In the genomic region with DNA sequence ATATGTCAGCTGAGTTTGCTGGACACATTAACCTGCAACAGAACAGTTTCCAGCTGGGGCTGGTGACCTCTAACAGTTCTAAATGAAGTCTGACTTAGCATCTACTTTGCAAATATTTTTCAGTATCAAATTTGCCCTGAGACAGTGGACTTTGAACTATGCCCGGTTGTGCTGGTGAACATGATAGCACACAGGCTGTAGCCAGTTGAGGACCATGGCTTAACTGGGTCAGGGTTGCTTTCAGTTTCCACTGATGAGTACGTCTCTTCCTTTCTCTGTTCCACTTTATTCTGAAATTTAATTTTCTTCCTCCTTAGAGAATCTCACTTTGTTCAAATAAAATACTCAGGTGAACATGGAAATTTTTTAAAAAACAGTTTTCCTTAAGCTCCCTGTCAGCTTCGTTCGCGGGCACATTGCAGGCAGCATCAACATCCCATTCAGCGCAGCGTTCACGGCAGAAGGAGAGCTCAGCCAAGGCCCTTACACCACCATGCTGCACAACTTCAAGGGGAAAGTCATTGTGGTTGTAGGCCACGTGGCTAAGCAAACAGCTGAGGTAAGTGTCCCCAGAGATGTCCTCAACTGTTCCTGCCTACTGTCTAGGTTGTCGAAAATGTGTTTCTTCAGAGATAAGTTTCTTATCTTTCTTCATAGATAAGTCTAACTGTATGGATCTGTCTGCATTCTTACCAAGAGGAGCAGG, we compare ENCODE assay signal across 17 mouse cellular contexts.
DNase-seq lines count a peak whose midpoint lies in the region; ATAC-seq and TF ChIP-seq lines count a peak whose summit lies in the region.
"Had no signal": no experiment of that assay in that cellular context is flagged by ENCODE, and none has a peak within 500 bp of the region (broad histone marks: within the 10 kb centered on the region; RNA-seq: fewer than 3 reads in every experiment).

No protein-coding gene starts in this region.

- no peaks in the 10 kb centered on the region for H3K79me2 ChIP-seq in liver, adult 2 months (ENCODE audit: control insufficient read depth, insufficient read depth, low read length)

- no peak overlapping the region for H3K9ac ChIP-seq in liver, adult 2 months (ENCODE audit: low read depth, low read length)
- no peak overlapping the region for H3K9ac ChIP-seq in liver, postnatal 0 days (replicated peaks)
- H3K9ac ChIP-seq: forebrain, postnatal 0 days; heart, embryonic 13.5 days had no signal

- no peak for TF ChIP-seq POLR2A in liver, adult 2 months (IDR thresholded peaks at IDR 0.05; ENCODE audit: extremely low read depth, insufficient read depth, low read length)

- H3K4me3 ChIP-seq in liver, adult 2 months (ENCODE audit: insufficient read depth, low read depth, low read length): no peak overlapping the region
- H3K4me3 ChIP-seq in liver, postnatal 0 days (ENCODE audit: low read depth, low read length): no peak overlapping the region
- H3K4me3 ChIP-seq: heart, embryonic 13.5 days; hindbrain, embryonic 10.5 days; myocyte had no signal

- TF ChIP-seq CTCF in liver, adult 2 months (IDR thresholded peaks at IDR 0.05; ENCODE audit: low read depth, low read length): no peak
- TF ChIP-seq CTCF in liver, postnatal 0 days (IDR thresholded peaks at IDR 0.05; ENCODE audit: low read depth): no peak

- no peak overlapping the region for H3K4me2 ChIP-seq in liver, postnatal 0 days (ENCODE audit: low read depth, low read length)
- H3K4me2 ChIP-seq: midbrain, embryonic 11.5 days had no signal

- peak; percentile 76 for TF ChIP-seq EP300 in liver, postnatal 0 days (IDR thresholded peaks at IDR 0.05; ENCODE audit: low read depth)

- no peaks in the 10 kb centered on the region for H3K9me3 ChIP-seq in liver, postnatal 0 days (ENCODE audit: low read length)
- H3K9me3 ChIP-seq: heart, embryonic 13.5 days; hindbrain, embryonic 10.5 days had no signal

- no peaks in the 10 kb centered on the region for H3K27me3 ChIP-seq in liver, adult 2 months (ENCODE audit: control insufficient read depth, insufficient read depth, low read length)
- no peaks in the 10 kb centered on the region for H3K27me3 ChIP-seq in liver, postnatal 0 days (ENCODE audit: insufficient read depth, low read length)
- H3K27me3 ChIP-seq: heart, embryonic 13.5 days had no signal

- WGBS in liver, adult 2 months: 64% methylated on average over 10 of the region's 10 CpGs
- 61% methylated on average over 10 of the region's 10 CpGs for WGBS in liver, postnatal 0 days (ENCODE audit: insufficient replicate concordance)

- H3K36me3 ChIP-seq in liver, adult 2 months (ENCODE audit: control insufficient read depth, insufficient read depth, low read length): peaks cover 4% of the 10 kb centered on the region; the same call in 1 of the 2 replicates
- no peaks in the 10 kb centered on the region for H3K36me3 ChIP-seq in liver, postnatal 0 days (replicated peaks; ENCODE audit: insufficient read depth, low read length)
- H3K36me3 ChIP-seq: hindbrain, embryonic 10.5 days had no signal

- H3K4me1 ChIP-seq in liver, adult 2 months (ENCODE audit: control insufficient read depth, insufficient read depth, low read length): peaks cover 8% of the 10 kb centered on the region; the same call in 1 of the 2 replicates
- H3K4me1 ChIP-seq in liver, postnatal 0 days (ENCODE audit: insufficient read depth): peaks cover 20% of the 10 kb centered on the region
- H3K4me1 ChIP-seq: hindbrain, embryonic 10.5 days had no signal

- DNase-seq in liver, adult 2 months (ENCODE audit: extremely low read depth, low read depth, low spot score): peak; percentile 95
- DNase-seq in liver: no peak
- peak; percentile 26 for DNase-seq in liver, postnatal 0 days
- DNase-seq in ovary, postnatal 36 days (ENCODE audit: low spot score): no peak
- DNase-seq in spleen, postnatal 10 days (ENCODE audit: low spot score in 2 of 2): no peak
- DNase-seq in cerebellum, adult 9-11 months: no peak
- DNase-seq: cerebellum, adult 2 months; forebrain, postnatal 0 days; gastrocnemius, postnatal 25 days; right cerebral cortex, postnatal 14 days had no signal

- ATAC-seq in granulocyte monocyte progenitor cell, adult 5-6 weeks (replicated peaks; ENCODE audit: poor library complexity, severe bottlenecking): peak; percentile 20; the same call in 1 of the 2 replicates
- ATAC-seq in liver, postnatal 0 days: peak; percentile 90
- ATAC-seq in megakaryocyte-erythroid progenitor cell, adult 5-6 weeks (replicated peaks; ENCODE audit: low FRiP score, low TSS enrichment, poor library complexity, severe bottlenecking): peak; percentile 67
- ATAC-seq: CD4-positive, CD25-positive, alpha-beta regulatory T cell, adult 4 months; forebrain, postnatal 0 days had no signal

- peak overlapping the region; percentile 41; the same call in 1 of the 2 replicates for H3K27ac ChIP-seq in liver, adult 2 months (replicated peaks; ENCODE audit: insufficient read depth, low read depth, low read length)
- peak overlapping the region; percentile 2 for H3K27ac ChIP-seq in liver, postnatal 0 days (ENCODE audit: low read depth)
- H3K27ac ChIP-seq: hindbrain, embryonic 10.5 days had no signal

Comparison
In these comparisons a context has a peak if more than half of its experiments do, and no peak if none do; other contexts are left out.
1. DNase-seq: peak in liver, adult 2 months (single experiment) and liver, postnatal 0 days (single experiment); none in liver (single experiment), ovary, postnatal 36 days (single experiment), spleen, postnatal 10 days (0 of 2) and cerebellum, adult 9-11 months (single experiment).
2. ATAC-seq: peak in every context shown above with its lines; median percentile 90 in liver, postnatal 0 days; 67 in megakaryocyte-erythroid progenitor cell, adult 5-6 weeks; 20 in granulocyte monocyte progenitor cell, adult 5-6 weeks.